Mouse (Mus musculus) c-Kit-positive CD71-negative TER-119-negative erythroid progenitor cells, embryonic 14.5 days (primary cell): ENCODE measurements around the gene Hcrtr1.

Source experiments
- DNase-seq: peaks from one replicate; pipeline ENCODE4 v3.0.0-alpha.2; 2013; ENCODE audit warnings: low read depth

The Hcrtr1 gene

DNA sequence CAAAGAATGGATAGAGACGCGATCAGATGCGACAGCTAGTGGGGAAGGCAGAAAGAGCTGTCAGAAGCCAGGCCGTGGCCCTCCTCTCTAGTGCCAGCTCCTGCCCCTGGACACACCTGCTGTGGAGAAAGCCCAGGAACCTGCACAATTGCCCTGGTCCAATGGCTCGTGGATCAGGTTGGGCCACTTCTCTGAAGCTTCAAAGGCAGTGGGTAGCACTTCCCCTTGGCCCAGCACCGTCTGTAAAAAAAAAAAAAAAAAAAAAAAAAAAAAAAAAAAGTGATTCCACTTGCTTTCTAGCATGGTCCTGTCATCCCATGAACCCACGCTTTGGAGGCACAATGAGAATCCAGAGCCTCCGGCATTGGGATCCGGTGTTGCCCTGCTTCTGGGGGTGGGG lies 28.7 kb upstream of the Hcrtr1 start:
- no peak for DNase-seq

DNA sequence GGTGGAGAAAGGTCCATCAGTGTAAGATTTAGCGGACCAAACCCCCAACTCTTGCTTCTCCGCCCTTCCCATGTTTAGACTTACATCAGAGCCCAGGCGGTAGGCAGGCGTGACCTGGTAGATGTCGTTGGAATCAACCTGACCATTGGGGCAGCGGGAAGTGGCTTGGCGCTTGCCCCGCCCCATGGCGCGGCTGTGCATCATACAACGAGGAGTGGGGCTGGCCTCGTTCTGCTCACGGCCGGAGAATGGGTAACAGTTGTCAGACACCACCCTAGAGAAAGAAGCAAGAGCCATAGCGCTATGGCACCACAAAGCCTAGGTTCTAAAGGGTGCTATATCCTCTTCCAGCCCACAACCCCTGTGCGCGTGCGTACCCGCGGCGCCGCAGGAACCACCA lies 28.2 kb upstream of the Hcrtr1 start:
- DNase-seq = no peak

DNA sequence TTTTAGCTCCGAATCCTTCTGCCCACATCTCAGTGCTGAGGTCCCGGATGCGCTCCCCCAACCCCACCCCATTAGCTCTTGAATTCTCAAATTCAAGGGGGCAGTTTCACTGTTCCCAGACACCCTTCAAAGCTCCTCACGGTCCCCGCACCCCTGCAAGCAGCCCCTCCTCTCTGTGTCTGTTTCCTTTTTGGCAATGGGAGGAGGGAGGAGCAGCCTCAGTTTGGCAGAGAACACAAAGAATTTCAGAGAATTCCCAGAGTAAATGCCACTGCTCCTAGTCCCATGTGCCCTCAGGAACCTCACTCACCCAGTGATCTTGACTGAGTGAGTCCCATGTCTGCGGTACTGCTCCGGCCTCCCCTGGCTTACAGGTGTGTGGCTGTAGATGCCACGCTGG lies 27.4 kb upstream of the Hcrtr1 start:
- DNase-seq = no peak

DNA sequence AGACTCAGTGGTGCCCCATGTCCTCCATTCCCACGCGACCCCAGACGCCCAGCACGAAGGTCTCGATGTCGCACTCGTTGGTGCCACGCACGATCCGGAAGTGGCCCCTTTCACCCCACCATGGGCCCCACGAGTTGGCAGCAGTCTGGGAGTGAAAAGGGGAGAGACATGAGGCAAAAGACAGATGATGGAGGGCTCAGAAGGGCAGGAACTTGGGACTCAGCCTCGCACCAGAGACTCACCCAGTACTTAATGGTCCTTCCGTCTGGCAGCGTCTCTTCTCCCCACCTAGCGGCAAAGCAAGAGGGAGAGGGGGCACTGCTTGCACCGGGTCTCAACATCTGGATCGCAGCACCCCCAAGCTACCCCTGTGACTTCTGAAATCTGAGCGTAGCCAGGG lies 26.9 kb upstream of the Hcrtr1 start:
- DNase-seq = no peak

DNA sequence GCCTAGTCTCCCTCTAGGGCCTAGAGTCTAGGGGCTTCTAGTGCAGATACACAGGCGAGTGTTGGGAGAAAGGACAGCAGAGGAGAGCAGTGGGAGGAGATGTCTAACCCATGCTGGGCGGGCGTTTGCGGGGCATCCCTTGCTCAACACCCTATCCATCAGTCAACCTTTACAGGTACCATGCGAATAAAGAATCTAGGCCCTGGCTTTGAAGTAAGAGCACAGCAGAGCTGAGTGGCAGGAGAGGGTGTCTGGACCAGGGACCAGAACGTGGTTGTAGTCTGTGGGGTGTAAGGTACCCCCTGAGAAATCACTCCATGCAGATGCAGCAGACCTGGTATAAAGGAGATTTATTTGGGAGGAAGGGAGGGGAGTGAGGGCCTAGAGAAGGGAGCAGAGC lies 25.0 kb upstream of the Hcrtr1 start:
- no peak for DNase-seq

DNA sequence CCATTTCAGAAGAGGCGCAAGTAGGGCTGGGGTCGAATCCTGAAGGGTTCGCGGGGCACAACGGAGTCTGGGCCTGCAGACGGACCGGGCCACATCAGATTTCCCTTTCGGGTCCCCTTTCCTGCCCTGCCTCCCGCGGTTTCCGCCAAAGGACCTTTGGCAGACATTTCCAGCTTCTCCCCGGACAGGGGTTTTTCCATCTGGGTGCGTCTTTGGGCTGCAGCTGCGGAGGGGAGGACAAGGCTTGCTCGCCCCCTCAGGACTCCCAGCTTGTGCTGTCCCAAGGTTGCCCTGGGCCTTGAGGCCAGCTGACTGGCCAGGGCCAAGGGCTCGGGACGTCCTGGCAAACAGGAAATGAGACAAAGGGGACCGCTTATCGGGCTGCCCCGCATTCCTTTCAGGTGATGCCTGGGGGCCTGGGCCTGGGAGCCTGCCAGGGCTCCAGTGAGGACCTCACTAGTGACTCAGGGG lies 24.3 kb upstream of the Hcrtr1 start:
- DNase-seq = no peak

DNA sequence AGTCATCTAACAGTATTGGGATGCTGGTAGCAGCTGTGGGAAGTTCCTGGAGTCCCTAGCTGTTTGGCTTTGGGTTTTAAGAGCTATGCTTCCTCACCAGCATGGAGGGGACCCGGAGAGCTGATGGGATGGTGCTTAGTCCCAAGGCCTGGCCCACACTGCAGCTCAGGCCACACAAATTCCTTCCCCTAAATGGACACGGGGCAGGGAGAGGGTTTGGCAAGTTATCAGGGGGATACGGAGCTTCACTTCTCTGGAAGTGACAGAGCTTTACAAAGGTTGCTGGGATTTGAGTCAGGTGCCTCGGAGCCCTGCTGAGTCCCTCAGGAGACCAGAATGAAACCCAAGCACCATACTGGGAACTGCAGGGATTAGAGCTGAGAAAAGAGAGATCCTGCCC lies 22.2 kb upstream of the Hcrtr1 start:
- no peak for DNase-seq

DNA sequence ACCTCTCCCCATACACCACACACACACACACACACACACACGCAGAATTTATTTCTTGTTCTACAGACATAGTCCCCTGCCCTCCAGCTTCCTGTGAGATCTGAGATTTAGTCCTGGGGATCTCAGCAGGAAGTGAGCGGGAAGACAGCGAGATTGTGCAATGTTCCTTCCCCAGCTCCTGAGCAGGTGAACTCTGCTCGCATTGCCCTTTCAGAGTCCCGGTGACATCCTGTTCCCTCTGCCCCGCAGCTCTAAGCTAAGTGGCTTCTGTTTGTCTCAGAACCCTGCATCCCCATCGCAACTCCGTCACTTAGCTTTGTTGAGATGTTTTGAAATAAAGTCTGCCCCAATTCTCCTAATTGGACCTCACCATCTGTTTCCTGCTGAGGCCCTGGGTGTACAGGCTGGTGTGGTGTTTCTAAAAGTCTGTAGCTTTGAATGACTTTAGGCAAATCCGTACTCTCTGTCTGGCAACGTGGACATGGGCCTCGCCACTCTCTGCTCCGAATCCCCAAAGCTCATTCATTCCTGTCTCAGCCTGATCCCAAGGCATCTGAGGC lies 17.7 kb upstream of the Hcrtr1 start:
- DNase-seq = no peak

DNA sequence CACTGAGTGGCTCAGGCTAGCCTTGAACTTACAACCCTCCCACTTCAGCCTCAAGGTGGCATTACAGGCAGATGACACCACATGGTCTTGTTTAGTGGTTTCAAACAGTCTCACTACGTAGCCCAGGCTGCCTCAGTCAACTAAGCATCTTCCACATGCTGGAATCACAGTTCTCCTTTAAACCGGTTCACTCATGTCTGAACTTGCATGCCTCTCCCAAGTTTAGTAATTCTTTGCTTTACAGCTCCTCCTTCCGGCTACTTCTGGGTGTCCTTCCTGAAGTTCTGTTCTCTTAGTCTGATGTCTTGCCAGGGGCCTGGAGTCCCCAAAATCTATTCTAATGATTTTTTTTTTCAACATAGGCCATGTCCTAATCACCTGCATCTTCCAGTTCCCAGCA lies 15.1 kb upstream of the Hcrtr1 start:
- DNase-seq = no peak

DNA sequence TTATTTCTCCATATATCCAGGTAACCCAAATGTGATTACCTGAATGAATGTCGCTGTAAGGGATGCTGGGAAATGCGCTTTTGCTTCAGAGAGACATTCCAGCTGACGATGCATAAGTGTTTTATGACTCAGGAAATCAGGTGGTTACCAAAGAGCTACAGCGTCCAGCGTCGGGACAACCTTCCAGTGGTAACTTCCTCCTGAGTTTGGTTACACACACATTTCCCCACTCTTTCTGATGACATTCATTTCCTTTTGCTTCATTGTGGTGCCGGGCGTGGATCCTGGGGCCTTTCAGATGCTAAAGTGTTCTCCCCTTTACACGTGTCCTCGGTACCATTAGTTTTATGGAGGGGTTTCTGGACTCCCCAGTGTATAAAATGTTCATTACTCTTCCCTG lies 9.2 kb upstream of the Hcrtr1 start:
- no peak for DNase-seq

DNA sequence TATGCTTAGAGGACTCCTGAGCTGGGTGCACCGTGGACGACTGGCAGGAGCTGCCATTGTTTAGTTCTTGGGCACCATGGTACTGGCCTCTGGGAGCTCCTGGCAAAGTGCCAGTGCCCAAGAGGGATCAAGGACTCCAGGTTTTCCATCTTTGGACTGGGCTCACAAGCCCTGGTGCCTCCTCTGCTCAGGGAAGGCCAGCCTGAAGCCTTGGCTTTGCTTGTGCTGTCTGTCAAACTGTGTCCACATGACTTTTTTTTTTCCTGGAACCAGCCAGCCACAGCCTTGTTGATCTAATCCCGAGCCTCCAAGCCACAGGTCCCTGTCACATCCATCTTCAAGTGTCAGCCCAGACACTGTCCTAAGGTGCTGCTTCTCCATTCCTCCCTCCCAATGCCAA lies 2.6 kb upstream of the Hcrtr1 start:
- DNase-seq = no peak

DNA sequence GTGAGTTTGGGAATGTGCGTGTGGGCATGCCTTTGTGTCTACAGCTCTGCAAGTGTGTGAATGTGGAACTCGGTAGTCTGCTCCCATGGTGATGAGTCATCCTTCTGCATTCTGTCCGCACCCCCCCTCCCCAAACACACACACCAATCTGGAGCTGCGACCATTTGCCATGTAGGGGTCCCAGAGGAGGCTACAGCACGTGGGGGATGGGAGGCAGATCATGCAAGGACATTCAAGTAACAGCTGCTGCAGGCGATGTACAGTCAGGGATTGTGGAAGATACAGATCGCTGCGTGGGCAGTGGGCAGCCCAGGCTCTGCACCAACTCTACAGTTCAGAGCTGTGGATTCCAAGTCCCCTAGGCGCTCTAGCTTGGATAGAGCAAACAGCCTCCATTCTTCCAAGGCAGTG lies 1.8 kb upstream of the Hcrtr1 start:
- no peak for DNase-seq

DNA sequence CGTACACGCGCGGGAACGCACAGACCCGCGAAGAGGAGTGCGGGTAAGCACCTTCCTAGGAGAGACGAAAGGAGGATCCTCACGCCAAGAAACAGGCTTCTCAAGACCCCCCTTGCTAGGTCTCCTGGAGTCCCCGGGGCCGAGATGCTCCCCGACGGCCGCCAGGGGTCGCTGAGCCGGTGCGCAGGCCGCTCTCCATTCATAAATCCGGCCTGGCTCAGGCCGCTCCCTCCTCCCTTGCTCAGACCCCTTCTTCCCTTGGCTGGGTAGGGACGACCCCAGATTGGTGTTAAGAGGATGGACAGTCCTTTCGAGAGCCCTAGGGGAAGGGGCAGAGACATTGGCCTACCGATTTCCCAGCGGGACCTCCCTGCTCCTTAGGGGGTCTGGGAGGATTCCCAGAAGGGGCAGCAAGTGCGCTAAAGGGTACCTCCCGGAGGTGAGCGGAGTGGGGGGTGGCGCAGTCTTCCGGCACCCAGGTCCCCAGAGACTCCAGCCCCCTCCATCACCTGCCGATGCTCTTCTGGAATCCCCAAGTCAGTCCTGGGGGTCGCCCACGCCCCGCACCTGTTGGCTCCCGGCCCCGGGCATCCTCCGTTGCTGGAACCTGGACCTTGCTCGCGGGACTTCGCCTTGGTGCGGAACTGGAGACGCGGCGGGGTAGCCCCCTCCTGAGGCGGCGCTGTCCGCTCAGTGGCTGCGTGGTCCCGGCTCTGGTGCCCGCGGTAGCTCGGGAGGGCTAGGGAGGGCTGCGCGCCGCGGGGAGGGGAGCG lies 532 bp downstream of the Hcrtr1 start:
- DNase-seq = peak; percentile 41

DNA sequence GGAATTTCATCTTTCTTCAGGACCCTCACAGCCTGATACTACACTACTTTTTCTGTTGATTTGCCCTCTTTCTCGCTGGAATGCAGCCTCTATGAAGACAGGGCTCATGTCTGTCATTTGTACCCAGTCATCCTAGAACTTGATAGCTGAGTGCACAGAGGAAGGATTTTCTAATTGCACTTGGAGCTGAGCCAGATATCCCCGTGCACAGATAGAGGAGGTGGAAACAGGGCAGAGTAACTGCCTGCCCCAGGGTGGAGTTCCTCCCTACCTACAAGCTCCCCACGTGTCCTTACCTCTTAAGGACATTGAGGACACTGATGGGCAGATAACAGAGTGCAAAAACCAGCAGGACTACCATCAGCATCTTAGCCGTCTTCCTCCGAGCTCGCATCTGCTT lies 5.8 kb downstream of the Hcrtr1 start:
- DNase-seq = no peak

DNA sequence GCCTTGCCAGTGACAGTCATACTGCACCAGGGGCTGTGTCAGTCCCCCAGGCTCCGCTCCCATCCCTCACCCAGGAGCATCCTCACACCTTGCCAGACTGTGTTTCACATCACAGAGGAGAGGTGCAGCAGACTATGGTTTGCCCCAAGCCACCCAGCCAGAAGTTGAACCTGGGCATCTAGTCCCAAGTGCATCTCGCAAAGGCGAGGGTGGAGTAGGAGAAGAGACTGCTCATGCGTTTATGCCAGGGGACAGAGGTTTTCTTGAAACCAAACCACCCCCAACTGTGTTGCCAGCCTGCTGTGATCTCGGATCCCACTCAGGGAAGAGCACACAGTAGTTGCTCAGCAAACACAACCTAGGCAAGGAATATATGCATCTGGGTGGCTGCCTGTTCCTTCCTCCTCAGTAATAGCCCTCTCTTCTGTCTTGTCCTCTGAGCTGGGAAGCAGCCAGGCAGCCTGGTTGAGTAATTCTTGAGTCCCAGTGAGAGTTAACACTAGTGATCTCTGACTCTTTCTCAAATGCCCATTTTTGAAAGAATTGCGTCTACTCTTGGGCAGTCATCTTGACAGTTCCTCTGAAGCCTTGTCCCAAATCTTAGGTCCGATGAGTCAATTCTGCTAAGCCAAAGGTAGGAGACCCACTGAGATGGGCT lies 7.6 kb downstream of the Hcrtr1 start:
- no peak for DNase-seq

DNA sequence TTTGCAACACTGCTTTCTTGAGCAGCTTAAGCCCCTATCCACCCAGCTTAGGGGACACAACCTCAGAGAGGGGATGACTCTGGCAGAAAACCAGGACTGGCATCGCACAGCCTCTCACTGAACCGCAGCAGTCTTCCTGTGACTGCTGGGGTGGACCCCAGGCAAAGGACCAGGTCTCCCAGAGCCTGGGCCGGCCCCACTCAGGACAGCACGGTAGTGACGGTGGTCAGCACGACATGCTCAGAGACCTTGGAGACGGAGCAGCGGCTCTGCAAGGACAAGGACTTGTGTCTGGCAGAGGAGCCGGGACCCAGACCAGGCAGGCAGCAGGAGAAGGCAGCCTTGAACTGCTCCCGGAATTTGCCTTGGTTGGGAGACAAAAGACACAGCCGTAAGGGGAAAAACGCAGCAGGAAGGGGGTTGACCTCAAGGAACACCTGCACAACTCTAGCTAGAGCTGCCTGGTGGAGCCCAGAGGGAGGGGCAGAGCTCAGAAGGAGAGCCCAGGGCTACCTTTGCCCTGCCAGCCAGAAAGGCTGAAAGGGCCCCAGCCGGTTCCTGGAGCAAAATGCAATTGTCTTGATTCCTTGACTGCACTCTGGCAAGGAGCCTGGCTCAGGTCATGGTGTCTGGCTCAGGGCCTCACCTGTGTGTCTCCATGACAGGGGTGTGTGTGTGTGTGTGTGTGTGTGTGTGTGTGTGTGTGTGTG lies 8.4 kb downstream of the Hcrtr1 start:
- no peak for DNase-seq

DNA sequence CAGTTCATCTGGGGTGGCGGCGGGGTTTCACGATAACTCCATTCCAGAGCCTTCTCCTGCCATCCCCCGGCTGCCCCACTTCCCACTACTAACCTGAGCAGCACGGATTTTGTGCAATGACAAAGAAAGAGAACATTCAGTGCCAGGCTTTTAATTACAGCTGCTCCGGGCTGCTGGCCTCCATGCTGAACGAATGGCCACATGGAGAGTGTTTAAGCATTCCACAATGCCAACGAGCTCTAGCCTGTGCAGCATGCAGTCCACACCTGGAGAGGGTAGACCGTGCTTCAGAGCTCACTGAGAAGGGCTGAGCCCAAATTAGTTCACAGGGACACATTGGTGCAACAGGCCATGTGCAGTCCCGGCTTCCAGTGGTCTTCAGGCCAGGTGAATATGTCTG lies 9.1 kb downstream of the Hcrtr1 start:
- DNase-seq = no peak

DNA sequence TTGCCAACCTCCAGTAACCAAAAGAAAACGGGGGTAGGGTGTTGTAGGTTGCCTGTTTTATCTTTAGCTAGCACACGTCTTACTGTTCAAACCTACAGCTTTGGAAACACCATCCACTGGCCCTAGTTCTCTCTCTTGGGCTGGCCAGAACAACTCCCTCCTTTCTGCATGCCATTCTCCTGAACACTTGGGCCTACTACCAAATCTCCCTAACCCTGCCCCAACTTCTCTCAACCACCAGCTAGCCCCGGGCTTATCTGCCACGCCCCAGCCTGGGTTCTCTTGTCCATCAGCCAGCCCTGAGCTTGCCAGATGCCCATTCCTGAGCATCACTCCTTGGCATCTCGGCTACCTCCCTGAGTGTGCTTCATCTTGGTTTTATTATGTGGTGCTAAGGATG lies 10.3 kb downstream of the Hcrtr1 start:
- no peak for DNase-seq

DNA sequence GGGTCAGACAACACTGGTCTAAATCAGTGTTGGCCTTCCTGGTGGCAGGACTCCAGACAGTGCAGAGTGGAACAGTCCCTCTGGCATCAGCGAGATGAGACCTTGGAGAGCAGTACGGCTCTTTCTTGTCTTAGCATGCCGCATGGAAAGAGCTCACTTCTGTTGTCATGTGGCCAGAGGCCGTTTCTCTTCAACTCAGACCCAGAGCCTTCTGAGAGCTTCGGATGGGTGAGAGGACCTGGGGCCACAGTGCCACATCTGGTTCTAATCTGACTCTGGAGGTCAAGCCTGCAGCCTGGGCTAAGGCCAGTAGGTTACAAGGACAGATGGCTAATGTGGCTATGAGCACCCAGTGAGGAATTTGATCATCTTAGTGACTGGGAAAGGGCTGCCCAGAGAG lies 13.2 kb downstream of the Hcrtr1 start:
- no peak for DNase-seq

DNA sequence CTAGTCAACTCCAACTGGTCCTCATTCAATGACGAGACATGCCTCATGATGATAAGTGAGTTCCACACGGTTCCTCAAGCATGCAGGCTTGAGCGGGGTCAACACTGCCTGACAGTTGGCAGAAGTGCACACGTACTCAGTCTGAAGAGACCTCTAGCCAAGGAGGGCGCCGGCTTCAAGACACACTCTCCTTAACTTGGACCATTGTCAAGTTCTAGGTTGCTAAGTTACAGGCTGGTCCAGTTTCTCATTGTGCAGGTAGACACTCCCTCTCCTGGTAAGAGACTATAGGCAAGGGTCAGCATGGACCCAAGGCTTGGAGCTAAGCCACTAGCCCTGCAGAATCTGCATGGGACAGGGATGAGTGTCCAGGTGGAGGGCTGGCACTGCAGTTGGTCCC lies 14.0 kb downstream of the Hcrtr1 start:
- DNase-seq = no peak

DNA sequence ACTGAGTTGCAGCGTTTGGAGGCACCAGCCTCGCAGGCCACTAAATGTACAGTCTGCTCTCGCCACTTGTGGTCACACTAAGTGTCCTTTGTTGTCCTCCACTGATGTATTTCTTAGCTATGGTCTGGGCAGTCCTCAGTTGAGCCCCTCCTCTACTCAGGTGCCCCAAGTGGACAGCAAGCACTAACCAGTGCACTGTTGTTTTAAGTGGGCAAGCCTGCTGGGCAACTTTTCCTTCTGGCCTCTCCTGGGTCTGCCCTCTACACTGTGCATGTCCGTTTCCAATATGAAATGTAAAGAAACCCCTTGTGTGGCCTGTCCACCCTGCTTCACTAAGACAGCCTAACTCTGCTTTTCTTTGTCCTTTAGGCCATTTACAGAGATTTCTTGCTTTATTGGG lies 15.0 kb downstream of the Hcrtr1 start:
- DNase-seq = no peak

DNA sequence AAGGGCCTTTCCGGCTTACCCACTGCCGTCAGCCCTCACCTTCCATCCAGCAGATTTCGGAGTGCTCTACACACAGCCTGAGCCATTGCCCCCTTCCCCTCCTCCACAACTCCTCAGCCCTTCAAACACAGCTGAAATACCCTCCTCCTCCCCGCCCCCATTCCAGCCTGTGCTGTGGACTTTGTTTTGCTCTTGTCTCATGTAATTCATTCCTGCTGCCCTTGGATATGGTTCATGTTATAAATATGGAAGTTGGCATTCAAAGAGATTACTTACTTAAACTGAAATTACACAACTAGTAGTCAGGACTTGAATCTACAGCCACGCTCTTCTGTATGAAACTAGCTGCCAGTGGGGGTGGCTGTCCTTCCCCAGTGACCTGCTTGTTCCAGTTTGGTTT lies 16.1 kb downstream of the Hcrtr1 start:
- no peak for DNase-seq

DNA sequence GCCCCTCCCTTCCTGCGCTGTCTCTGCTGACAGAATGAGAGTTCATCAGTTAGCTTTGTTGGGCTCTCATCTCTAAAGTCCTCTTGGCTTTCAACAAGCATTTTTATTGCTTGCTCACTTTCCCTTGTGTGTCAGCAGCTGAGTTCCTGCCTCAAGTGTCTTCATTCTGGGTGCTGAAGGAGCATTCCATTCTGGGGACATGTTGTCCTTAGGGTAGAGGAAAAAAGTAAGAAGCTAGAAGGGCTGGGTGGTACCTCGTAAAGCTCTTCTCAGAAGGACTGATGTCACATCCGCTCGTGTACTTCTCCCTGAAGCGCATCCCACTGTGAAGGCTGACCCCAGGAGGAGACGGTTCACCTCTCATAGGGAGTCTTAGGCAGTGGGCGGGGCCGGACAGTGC lies 17.6 kb downstream of the Hcrtr1 start:
- DNase-seq = no peak
